Mouse (Mus musculus): ENCODE data around the gene Ankrd52.

DNA sequence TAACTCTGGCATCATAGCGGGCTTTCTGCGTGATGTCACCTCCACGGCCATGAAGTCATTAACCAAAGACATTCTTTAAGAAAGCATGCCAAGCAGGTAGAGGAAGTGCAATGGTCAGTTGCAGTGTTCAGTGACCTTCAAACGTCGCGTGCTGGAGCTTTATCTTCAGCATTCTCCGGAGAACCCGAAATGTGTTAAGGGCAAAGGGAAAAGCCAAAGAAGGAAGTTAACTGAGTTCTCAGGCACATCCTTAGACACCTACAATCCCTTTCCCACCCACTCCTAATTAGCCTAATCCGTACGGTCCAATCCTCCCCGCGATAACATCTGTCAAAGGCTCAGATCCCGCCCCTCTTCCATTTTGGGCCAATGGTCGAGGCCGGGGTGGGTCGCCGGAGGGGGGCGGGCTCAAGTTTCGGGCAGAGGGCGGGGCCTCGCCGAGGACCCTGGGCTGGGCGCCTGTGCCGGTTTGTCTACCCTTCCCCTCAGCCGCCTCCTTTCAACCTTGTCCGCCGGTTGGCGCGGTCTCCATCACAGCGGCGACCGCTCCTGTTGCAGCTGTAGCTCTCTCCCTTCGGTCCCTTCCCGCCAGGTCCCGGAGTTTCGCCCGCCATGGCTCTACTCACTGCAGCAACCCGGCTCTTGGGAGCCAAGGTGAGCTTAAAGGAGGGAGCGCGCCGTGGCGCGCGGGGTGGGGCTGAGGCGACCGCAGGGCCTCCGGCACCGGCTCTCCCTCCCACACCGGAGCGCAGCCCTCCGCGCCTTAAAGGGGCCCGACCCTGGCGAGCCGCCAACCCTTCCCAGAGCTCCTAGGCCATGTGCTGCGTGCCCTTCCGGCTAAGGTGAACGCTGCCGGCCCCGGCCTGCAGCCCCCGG is 39.4 kb upstream of the Ankrd52 start, which contains the start of gene Cs:
- TF ChIP-seq CTCF (IDR thresholded peaks at IDR 0.05; ENCODE audit: control insufficient read depth, insufficient read depth, low read length): no peak
- peak; percentile 76; the same call in 1 of the 2 replicates for TF ChIP-seq POLR2A (IDR thresholded peaks at IDR 0.05; ENCODE audit: borderline replicate concordance, control insufficient read depth, low read depth, low read length)
